Mouse (Mus musculus): ENCODE data around the gene Samd7.

Samd7 gene

GRCm38 (mm10) chr3:30764877-30765276 lies 18.8 kb downstream of the Samd7 start:
- no peak for DNase-seq (ENCODE audit: low read depth, low spot score)

GRCm38 (mm10) chr3:30765311-30766027 lies 19.4 kb downstream of the Samd7 start:
- DNase-seq (ENCODE audit: low read depth, low spot score) = no peak

GRCm38 (mm10) chr3:30766177-30766576 lies 20.1 kb downstream of the Samd7 start:
- DNase-seq (ENCODE audit: low read depth, low spot score) = no peak

GRCm38 (mm10) chr3:30767271-30767670 lies 21.2 kb downstream of the Samd7 start:
- no peak for DNase-seq (ENCODE audit: low read depth, low spot score)

- no peak for DNase-seq (ENCODE audit: low read depth, low spot score)
Observed at GRCm38 (mm10) chr3:30769755-30770515, 23.8 kb downstream of the Samd7 start.

GRCm38 (mm10) chr3:30771560-30771959 lies 25.5 kb downstream of the Samd7 start:
- no peak for DNase-seq (ENCODE audit: low read depth, low spot score)

- no peak for DNase-seq (ENCODE audit: low read depth, low spot score)
Observed at GRCm38 (mm10) chr3:30772631-30773030, 26.5 kb downstream of the Samd7 start.

GRCm38 (mm10) chr3:30774677-30775076 lies 28.6 kb downstream of the Samd7 start:
- no peak for DNase-seq (ENCODE audit: low read depth, low spot score)

- no peak for DNase-seq (ENCODE audit: low read depth, low spot score)
Observed at GRCm38 (mm10) chr3:30777984-30778383, 31.9 kb downstream of the Samd7 start.

- DNase-seq (ENCODE audit: low read depth, low spot score) = no peak
Observed at GRCm38 (mm10) chr3:30788531-30788930, 42.4 kb downstream of the Samd7 start.

- DNase-seq (ENCODE audit: low read depth, low spot score) = peak; percentile 79
Observed at GRCm38 (mm10) chr3:30792737-30793402, 46.8 kb downstream of the Samd7 start, which contains the start of gene Sec62. Sec62 (plus strand) TSS chr3:30792875.

GRCm38 (mm10) chr3:30793403-30794221 lies 47.5 kb downstream of the Samd7 start:
- DNase-seq (ENCODE audit: low read depth, low spot score) = no peak

- no peak for DNase-seq (ENCODE audit: low read depth, low spot score)
Observed at GRCm38 (mm10) chr3:30802171-30802570, 56.1 kb downstream of the Samd7 start.

GRCm38 (mm10) chr3:30812881-30813280 lies 66.8 kb downstream of the Samd7 start:
- DNase-seq (ENCODE audit: low read depth, low spot score) = no peak

All from retina, adult 2 months (tissue).